Mouse (Mus musculus): Measurements from ENCODE around the gene Gm7534. TPM values are rescaled to one million over a fixed set of nuclear protein-coding genes. Genes with fewer than 3 reads are reported as not detected.
"Not testable (repeated sequence)": the region's sequence is repeated elsewhere in the genome, so short reads cannot be mapped to it uniquely, and the experiment has no call there.

Gm7534 gene
- polyA plus RNA-seq, 1 experiment from 2014 or later = not detected

GRCm38 (mm10) chr4:134156744-134157143 lies 46.1 kb downstream of the Gm7534 start:
- ATAC-seq (ENCODE audit: low FRiP score) (no peak), DNase-seq (ENCODE audit: low spot score) (no peak)
- Histone ChIP-seq H3K27ac (ENCODE audit: low read depth, low read length) (no peak overlapping the region), H3K27me3 (ENCODE audit: control insufficient read depth, insufficient read depth, low read length) (no peaks in the 10 kb centered on the region), H3K9ac (ENCODE audit: low read depth, low read length) (no peak overlapping the region), H3K9me3 (ENCODE audit: control insufficient read depth, low read length) (no peaks in the 10 kb centered on the region), H3K4me3 (ENCODE audit: low read depth, low read length) (no peak overlapping the region), H3K36me3 (ENCODE audit: control insufficient read depth, insufficient read depth, low read length) (peaks cover 6% of the 10 kb centered on the region; the same call in 1 of the 2 replicates), H3K4me1 (replicated peaks; ENCODE audit: control insufficient read depth, insufficient read depth, low read length) (no peaks in the 10 kb centered on the region), H3K4me2 (replicated peaks; ENCODE audit: low read depth, low read length) (no peak overlapping the region)
- 74% methylated on average over 8 of the region's 8 CpGs for WGBS

GRCm38 (mm10) chr4:134155961-134156465 lies 46.8 kb downstream of the Gm7534 start:
- ATAC-seq (ENCODE audit: low FRiP score) (no peak), DNase-seq (ENCODE audit: low spot score) (no peak)
- H3K9me3 ChIP-seq (ENCODE audit: control insufficient read depth, low read length) = no peaks in the 10 kb centered on the region
- H3K4me3 ChIP-seq (ENCODE audit: low read depth, low read length) = no peak overlapping the region
- peaks cover 6% of the 10 kb centered on the region; the same call in 1 of the 2 replicates for H3K36me3 ChIP-seq (ENCODE audit: control insufficient read depth, insufficient read depth, low read length)
- H3K27me3 ChIP-seq (ENCODE audit: control insufficient read depth, insufficient read depth, low read length) = no peaks in the 10 kb centered on the region
- H3K4me2 ChIP-seq (replicated peaks; ENCODE audit: low read depth, low read length) = no peak overlapping the region
- no peak overlapping the region for H3K9ac ChIP-seq (ENCODE audit: low read depth, low read length)
- H3K4me1 ChIP-seq (replicated peaks; ENCODE audit: control insufficient read depth, insufficient read depth, low read length) = no peaks in the 10 kb centered on the region
- WGBS = 95% methylated on average over 10 of the region's 10 CpGs
- H3K27ac ChIP-seq (ENCODE audit: low read depth, low read length) = no peak overlapping the region

- ATAC-seq (ENCODE audit: low FRiP score) = no peak
- WGBS = 91% methylated on average over 6 of the region's 6 CpGs
- peaks cover 6% of the 10 kb centered on the region; the same call in 1 of the 2 replicates for H3K36me3 ChIP-seq (ENCODE audit: control insufficient read depth, insufficient read depth, low read length)
- no peaks in the 10 kb centered on the region for H3K4me1 ChIP-seq (replicated peaks; ENCODE audit: control insufficient read depth, insufficient read depth, low read length)
- H3K4me3 ChIP-seq (ENCODE audit: low read depth, low read length) = no peak overlapping the region
- no peaks in the 10 kb centered on the region for H3K9me3 ChIP-seq (ENCODE audit: control insufficient read depth, low read length)
- no peak for DNase-seq (ENCODE audit: low spot score)
- H3K4me2 ChIP-seq (replicated peaks; ENCODE audit: low read depth, low read length) = no peak overlapping the region
- H3K27me3 ChIP-seq (ENCODE audit: control insufficient read depth, insufficient read depth, low read length) = no peaks in the 10 kb centered on the region
- no peak overlapping the region for H3K27ac ChIP-seq (ENCODE audit: low read depth, low read length)
- no peak overlapping the region for H3K9ac ChIP-seq (ENCODE audit: low read depth, low read length)
Measured at GRCm38 (mm10) chr4:134155531-134155930, 47.3 kb downstream of the Gm7534 start.

- ATAC-seq (ENCODE audit: low FRiP score) (no peak), DNase-seq (ENCODE audit: low spot score) (no peak)
- H3K36me3 ChIP-seq (ENCODE audit: control insufficient read depth, insufficient read depth, low read length) = peaks cover 6% of the 10 kb centered on the region; the same call in 1 of the 2 replicates
- 96% methylated on average over 3 of the region's 3 CpGs for WGBS
- H3K9me3 ChIP-seq (ENCODE audit: control insufficient read depth, low read length) = no peaks in the 10 kb centered on the region
- H3K4me2 ChIP-seq (replicated peaks; ENCODE audit: low read depth, low read length) = no peak overlapping the region
- H3K9ac ChIP-seq (ENCODE audit: low read depth, low read length) = no peak overlapping the region
- no peak overlapping the region for H3K4me3 ChIP-seq (ENCODE audit: low read depth, low read length)
- H3K4me1 ChIP-seq (replicated peaks; ENCODE audit: control insufficient read depth, insufficient read depth, low read length) = no peaks in the 10 kb centered on the region
- no peaks in the 10 kb centered on the region for H3K27me3 ChIP-seq (ENCODE audit: control insufficient read depth, insufficient read depth, low read length)
- H3K27ac ChIP-seq (ENCODE audit: low read depth, low read length) = no peak overlapping the region
Measured at GRCm38 (mm10) chr4:134154354-134154753, 48.5 kb downstream of the Gm7534 start.

- ATAC-seq (ENCODE audit: low FRiP score) = no peak
- H3K9me3 ChIP-seq (ENCODE audit: control insufficient read depth, low read length) = no peaks in the 10 kb centered on the region
- H3K4me2 ChIP-seq (replicated peaks; ENCODE audit: low read depth, low read length) = no peak overlapping the region
- WGBS = 98% methylated on average over 3 of the region's 3 CpGs
- peaks cover 6% of the 10 kb centered on the region; the same call in 1 of the 2 replicates for H3K36me3 ChIP-seq (ENCODE audit: control insufficient read depth, insufficient read depth, low read length)
- no peak overlapping the region for H3K4me3 ChIP-seq (ENCODE audit: low read depth, low read length)
- no peak overlapping the region for H3K9ac ChIP-seq (ENCODE audit: low read depth, low read length)
- no peaks in the 10 kb centered on the region for H3K4me1 ChIP-seq (replicated peaks; ENCODE audit: control insufficient read depth, insufficient read depth, low read length)
- no peak for DNase-seq (ENCODE audit: low spot score)
- H3K27me3 ChIP-seq (ENCODE audit: control insufficient read depth, insufficient read depth, low read length) = no peaks in the 10 kb centered on the region
- no peak overlapping the region for H3K27ac ChIP-seq (ENCODE audit: low read depth, low read length)
Measured at GRCm38 (mm10) chr4:134153656-134154055, 49.1 kb downstream of the Gm7534 start.

- WGBS = 94% methylated on average over 3 of the region's 3 CpGs
- Histone ChIP-seq H3K4me3 (ENCODE audit: low read depth, low read length) (no peak overlapping the region), H3K27ac (ENCODE audit: low read depth, low read length) (no peak overlapping the region), H3K9me3 (ENCODE audit: control insufficient read depth, low read length) (no peaks in the 10 kb centered on the region), H3K4me1 (replicated peaks; ENCODE audit: control insufficient read depth, insufficient read depth, low read length) (no peaks in the 10 kb centered on the region), H3K27me3 (ENCODE audit: control insufficient read depth, insufficient read depth, low read length) (no peaks in the 10 kb centered on the region), H3K36me3 (ENCODE audit: control insufficient read depth, insufficient read depth, low read length) (peaks cover 6% of the 10 kb centered on the region; the same call in 1 of the 2 replicates), H3K4me2 (replicated peaks; ENCODE audit: low read depth, low read length) (no peak overlapping the region), H3K9ac (ENCODE audit: low read depth, low read length) (no peak overlapping the region)
- ATAC-seq (ENCODE audit: low FRiP score) = no peak
- no peak for DNase-seq (ENCODE audit: low spot score)
Measured at GRCm38 (mm10) chr4:134152112-134152511, 50.7 kb downstream of the Gm7534 start.

- no peaks in the 10 kb centered on the region for H3K27me3 ChIP-seq (ENCODE audit: control insufficient read depth, insufficient read depth, low read length)
- ATAC-seq (ENCODE audit: low FRiP score) = no peak
- no peak for DNase-seq (ENCODE audit: low spot score)
- H3K9me3 ChIP-seq (ENCODE audit: control insufficient read depth, low read length) = no peaks in the 10 kb centered on the region
- H3K9ac ChIP-seq (ENCODE audit: low read depth, low read length) = no peak overlapping the region
- H3K4me2 ChIP-seq (replicated peaks; ENCODE audit: low read depth, low read length) = no peak overlapping the region
- WGBS = 97% methylated on average over 4 of the region's 4 CpGs
- H3K27ac ChIP-seq (ENCODE audit: low read depth, low read length) = no peak overlapping the region
- no peaks in the 10 kb centered on the region; the same call in 1 of the 2 replicates for H3K36me3 ChIP-seq (ENCODE audit: control insufficient read depth, insufficient read depth, low read length)
- no peaks in the 10 kb centered on the region for H3K4me1 ChIP-seq (replicated peaks; ENCODE audit: control insufficient read depth, insufficient read depth, low read length)
- no peak overlapping the region for H3K4me3 ChIP-seq (ENCODE audit: low read depth, low read length)
Measured at GRCm38 (mm10) chr4:134149389-134149788, 53.4 kb downstream of the Gm7534 start.

GRCm38 (mm10) chr4:134144297-134144696 lies 58.5 kb downstream of the Gm7534 start:
- H3K9ac ChIP-seq (ENCODE audit: low read depth, low read length); H3K4me1 ChIP-seq (replicated peaks; ENCODE audit: control insufficient read depth, insufficient read depth, low read length); DNase-seq (ENCODE audit: low spot score); H3K4me3 ChIP-seq (ENCODE audit: low read depth, low read length); H3K27ac ChIP-seq (ENCODE audit: low read depth, low read length); H3K27me3 ChIP-seq (ENCODE audit: control insufficient read depth, insufficient read depth, low read length); H3K9me3 ChIP-seq (ENCODE audit: control insufficient read depth, low read length); H3K36me3 ChIP-seq (ENCODE audit: control insufficient read depth, insufficient read depth, low read length); ATAC-seq (ENCODE audit: low FRiP score); H3K4me2 ChIP-seq (replicated peaks; ENCODE audit: low read depth, low read length): not testable (repeated sequence)
- WGBS = 97% methylated on average over 5 of the region's 5 CpGs

Data from hindbrain, embryonic 11.5 days (tissue).